Mouse (Mus musculus) midbrain, embryonic 15.5 days (tissue): ENCODE data around the gene Nacc1. TPM values are rescaled to one million over a fixed set of nuclear protein-coding genes. Genes with fewer than 3 reads are reported as not detected.

ENCODE experiments used
- ATAC-seq: fragments of 200-750 bp; cut with Nextera tagmentation; replicated peaks from 2 replicates; pipeline ENCODE4 v1.8.0; 2017; ENCODE audit warnings: moderate TSS enrichment
- H3K27ac ChIP-seq: fragments of 300-500 bp; sonication (generic); 2 replicates; pipeline ENCODE4 v1.5.1; 2015; ENCODE audit warnings: mild to moderate bottlenecking, inconsistent platforms
- H3K27me3 ChIP-seq: fragments of 300-500 bp; sonication (generic); replicated peaks from 2 replicates; pipeline ENCODE4 v1.6.1; 2015; ENCODE audit warnings: inconsistent platforms
- H3K36me3 ChIP-seq: fragments of 300-500 bp; sonication (generic); replicated peaks from 2 replicates; pipeline ENCODE4 v1.6.1; 2015; ENCODE audit warnings: inconsistent platforms
- H3K4me1 ChIP-seq: fragments of 300-500 bp; sonication (generic); 2 replicates; pipeline ENCODE4 v1.6.1; 2015; ENCODE audit warnings: inconsistent platforms
- H3K4me2 ChIP-seq: fragments of 300-500 bp; sonication (generic); 2 replicates; pipeline ENCODE4 v1.6.1; 2015; ENCODE audit warnings: inconsistent platforms, mild to moderate bottlenecking, moderate library complexity
- H3K4me3 ChIP-seq: fragments of 300-500 bp; sonication (generic); 2 replicates; pipeline ENCODE4 v1.5.1; 2015; ENCODE audit warnings: mild to moderate bottlenecking, inconsistent platforms
- H3K9ac ChIP-seq: fragments of 300-500 bp; sonication (generic); 2 replicates; pipeline ENCODE4 v1.6.1; 2015; ENCODE audit warnings: mild to moderate bottlenecking, inconsistent platforms
- H3K9me3 ChIP-seq: fragments of 300-500 bp; sonication (generic); 2 replicates; pipeline ENCODE4 v1.6.1; 2016; ENCODE audit warnings: inconsistent platforms
- WGBS: fragments of 180-500 bp; shearing (Covaris S2); methylation state at CpG from one replicate; pipeline ENCODE4 v1.1.7; 2015; ENCODE audit warnings: mixed read lengths; 5-methylcytosine and 5-hydroxymethylcytosine counted together
- polyA plus RNA-seq: library from polyadenylated mRNA; unstranded; fragments of >200 nt; fragmentation: Nextera tagmentation; extraction: Ambion mirVana; gene quantifications from 2 replicates; pipeline ENCODE4 v1.2.1, GENCODE M21; 2015

Nacc1 gene
- polyA plus RNA-seq, 1 experiment from 2014 or later = 16.3 TPM

DNA sequence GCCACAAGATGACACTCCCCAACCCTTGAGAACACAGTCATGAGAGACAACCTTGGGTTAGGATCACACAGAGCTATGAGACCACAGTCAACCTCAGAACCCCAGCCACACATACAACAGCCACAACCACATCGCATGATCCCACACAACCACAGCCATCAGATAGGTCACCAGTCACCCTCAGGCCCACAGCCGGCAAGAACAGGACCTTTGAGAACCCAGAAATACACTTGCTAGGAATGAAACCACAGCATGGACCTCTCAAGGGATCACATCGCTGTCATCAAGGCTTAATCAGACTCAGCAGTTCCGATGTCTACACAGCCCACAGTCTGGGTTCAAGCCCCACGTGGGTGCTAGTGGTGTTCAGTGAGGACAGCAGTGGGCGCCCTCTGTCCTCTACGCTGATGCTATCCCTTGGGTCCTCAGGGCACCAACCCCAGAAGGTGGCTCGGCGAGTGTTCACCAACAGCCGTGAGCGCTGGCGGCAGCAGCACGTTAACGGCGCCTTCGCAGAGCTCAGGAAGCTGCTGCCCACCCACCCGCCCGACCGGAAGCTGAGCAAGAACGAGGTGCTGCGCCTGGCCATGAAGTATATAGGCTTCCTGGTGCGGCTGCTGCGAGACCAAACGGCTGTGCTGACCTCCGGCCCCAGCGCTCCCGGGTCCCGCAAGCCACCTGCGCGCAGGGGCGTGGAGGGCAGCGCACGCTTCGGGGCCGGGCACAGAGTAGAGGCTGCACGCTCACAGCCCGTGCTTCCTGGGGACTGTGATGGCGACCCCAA lies 16.0 kb upstream of the Nacc1 start:
- peaks cover 63% of the 10 kb centered on the region for H3K27me3 ChIP-seq
- H3K4me2 ChIP-seq = peak overlapping the region; percentile 30
- H3K4me1 ChIP-seq = peaks cover 41% of the 10 kb centered on the region
- ATAC-seq = no peak
- H3K36me3 ChIP-seq = peaks cover 3% of the 10 kb centered on the region; the same call in 1 of the 2 replicates
- H3K9ac ChIP-seq = no peak overlapping the region
- H3K27ac ChIP-seq = no peak overlapping the region
- no peaks in the 10 kb centered on the region for H3K9me3 ChIP-seq
- peak overlapping the region; percentile 9; the same call in 1 of the 2 replicates for H3K4me3 ChIP-seq
- 13% methylated on average over 38 of the region's 38 CpGs for WGBS

DNA sequence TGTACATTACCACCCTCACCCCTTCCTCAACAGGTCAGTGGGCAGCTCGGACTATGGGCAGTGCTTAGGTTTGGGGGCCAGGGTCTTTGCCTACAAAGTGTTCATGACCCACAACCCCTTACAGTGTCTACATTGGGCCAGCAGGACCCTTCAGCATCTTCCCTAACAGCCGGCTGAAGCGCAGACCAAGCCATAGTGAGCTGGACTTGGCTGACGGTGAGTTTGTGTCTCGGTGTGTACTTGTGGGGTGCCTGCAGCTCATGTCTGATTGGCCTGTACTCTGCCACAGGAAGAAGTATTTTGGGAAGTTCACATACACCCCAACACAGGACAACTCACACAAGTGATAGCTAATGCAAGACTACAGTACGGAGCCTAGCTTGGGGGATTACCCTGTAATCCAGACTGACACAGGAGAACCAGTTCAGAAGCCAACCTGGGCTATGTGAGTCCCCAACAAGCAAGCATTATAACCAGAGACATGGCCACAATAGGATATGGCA lies 15.4 kb upstream of the Nacc1 start:
- no peak overlapping the region for H3K27ac ChIP-seq
- no peaks in the 10 kb centered on the region for H3K9me3 ChIP-seq
- no peak overlapping the region for H3K4me2 ChIP-seq
- WGBS = 85% methylated on average over 6 of the region's 6 CpGs
- H3K4me3 ChIP-seq = no peak overlapping the region
- H3K27me3 ChIP-seq = peaks cover 60% of the 10 kb centered on the region
- H3K9ac ChIP-seq = no peak overlapping the region
- ATAC-seq = no peak
- peaks cover 37% of the 10 kb centered on the region for H3K4me1 ChIP-seq
- H3K36me3 ChIP-seq = peaks cover 6% of the 10 kb centered on the region; the same call in 1 of the 2 replicates

GRCm38 (mm10) chr8:84702561-84702960 lies 14.9 kb upstream of the Nacc1 start:
- H3K4me1 ChIP-seq = peaks cover 32% of the 10 kb centered on the region
- peaks cover 10% of the 10 kb centered on the region; the same call in 1 of the 2 replicates for H3K36me3 ChIP-seq
- 80% methylated on average over 9 of the region's 9 CpGs for whole genome bisulfite sequencing
- H3K27me3 ChIP-seq = peaks cover 56% of the 10 kb centered on the region
- H3K4me3 ChIP-seq = no peak overlapping the region
- H3K9ac ChIP-seq = no peak overlapping the region
- no peak overlapping the region for H3K27ac ChIP-seq
- H3K4me2 ChIP-seq = no peak overlapping the region
- no peaks in the 10 kb centered on the region for H3K9me3 ChIP-seq
- ATAC-seq = no peak

DNA sequence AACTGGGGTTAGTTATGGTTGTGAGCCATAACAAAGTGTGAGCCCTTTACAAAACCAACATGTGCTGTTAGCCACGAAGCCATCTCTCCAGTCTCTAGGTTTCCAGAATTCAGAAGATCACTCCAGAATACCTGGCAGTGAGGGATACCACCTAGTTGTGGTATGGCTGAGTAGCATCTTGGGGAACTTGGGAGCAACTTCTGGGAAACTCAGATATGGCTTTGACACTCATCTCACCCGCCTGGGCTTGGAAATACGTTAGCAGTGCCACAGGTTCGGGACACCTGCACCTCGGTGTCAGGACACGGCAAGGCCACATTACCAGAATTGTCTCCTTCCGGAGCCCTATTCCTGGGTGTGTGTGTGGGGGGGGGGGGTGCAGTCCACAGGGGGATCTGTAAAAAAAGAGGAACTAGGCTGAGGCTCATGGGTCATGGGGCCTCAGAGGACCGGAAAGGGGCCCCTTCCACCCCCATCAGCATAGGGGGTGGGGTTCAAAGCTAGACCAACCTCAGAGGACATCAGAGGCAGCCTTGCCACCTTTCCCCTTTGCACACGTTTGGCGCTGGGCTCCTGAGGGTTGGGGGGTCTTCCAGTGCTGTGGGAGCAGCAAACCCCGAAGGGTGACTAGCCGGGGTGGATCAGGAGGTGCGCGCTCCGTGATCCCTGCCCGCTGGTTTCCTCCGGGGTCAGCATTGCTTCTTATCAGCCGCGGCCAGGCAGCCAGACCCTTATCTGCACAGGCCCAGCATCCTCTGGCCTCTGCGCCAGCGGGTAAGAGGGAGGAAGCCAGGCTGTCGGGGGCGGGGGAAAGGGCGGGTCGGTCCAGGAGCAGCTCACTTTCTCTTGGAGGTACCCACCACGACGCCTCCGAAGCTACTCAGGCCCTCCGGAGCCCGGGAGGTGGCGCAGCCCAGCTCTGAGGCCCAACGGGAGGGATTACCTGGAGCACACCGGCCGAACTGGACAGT lies 13.6 kb upstream of the Nacc1 start, which contains the start of gene Lyl1:
Lyl1 (plus strand) TSS at position 517 of the 971 bp plus-strand sequence.
- peaks cover 45% of the 10 kb centered on the region for H3K27me3 ChIP-seq
- H3K4me1 ChIP-seq = peaks cover 22% of the 10 kb centered on the region
- H3K9ac ChIP-seq = no peak within 1 kb of the TSS
- H3K4me3 ChIP-seq = no peak within 1 kb of the TSS
- peak within 1 kb of the TSS; percentile 9; the same call in 1 of the 2 replicates for H3K4me2 ChIP-seq
- no peaks in the 10 kb centered on the region for H3K9me3 ChIP-seq
- ATAC-seq = no peak
- peaks cover 15% of the 10 kb centered on the region; the same call in 1 of the 2 replicates for H3K36me3 ChIP-seq
- WGBS = 15% methylated on average over 32 of the region's 34 CpGs
- 0 out of 2 replicates have a peak within 1 kb of the TSS, but pooled peaks have one; percentile 13 for H3K27ac ChIP-seq

DNA sequence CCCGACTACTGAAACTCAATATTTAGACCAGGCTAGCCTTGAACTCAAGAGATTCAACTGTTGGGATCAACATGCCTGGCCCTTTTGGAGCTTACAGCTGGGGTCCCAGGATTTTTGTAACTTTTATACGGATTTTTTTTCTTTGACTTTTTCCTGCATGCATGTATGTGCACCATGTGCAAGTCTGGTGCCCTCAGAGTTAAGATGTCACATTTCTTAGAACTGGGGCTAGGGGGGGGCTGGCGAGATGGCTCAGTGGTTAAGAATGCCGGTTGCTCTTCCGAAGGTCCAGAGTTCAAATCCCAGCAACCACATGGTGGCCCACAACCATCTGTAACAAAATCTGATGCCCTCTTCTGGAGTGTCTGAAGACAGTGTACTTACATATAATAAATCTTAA lies 12.9 kb upstream of the Nacc1 start:
- no peak for ATAC-seq
- Histone ChIP-seq H3K9me3 (no peaks in the 10 kb centered on the region), H3K4me1 (peaks cover 19% of the 10 kb centered on the region), H3K27me3 (peaks cover 43% of the 10 kb centered on the region), H3K27ac (0 out of 2 replicates have a peak overlapping the region, but pooled peaks have one; percentile 13), H3K36me3 (peaks cover 18% of the 10 kb centered on the region; the same call in 1 of the 2 replicates), H3K4me3 (no peak overlapping the region), H3K9ac (no peak overlapping the region), H3K4me2 (no peak overlapping the region)
- 88% methylated on average over 5 of the region's 5 CpGs for WGBS

- H3K27me3 ChIP-seq = peaks cover 37% of the 10 kb centered on the region
- no peak overlapping the region for H3K4me3 ChIP-seq
- ATAC-seq = peak; percentile 31; the same call in 1 of the 2 replicates
- no peak overlapping the region for H3K9ac ChIP-seq
- WGBS = 50% methylated on average over 7 of the region's 7 CpGs
- H3K4me2 ChIP-seq = no peak overlapping the region
- H3K36me3 ChIP-seq = peaks cover 24% of the 10 kb centered on the region; the same call in 1 of the 2 replicates
- H3K27ac ChIP-seq = 0 out of 2 replicates have a peak overlapping the region, but pooled peaks have one; percentile 13
- peaks cover 13% of the 10 kb centered on the region; the same call in 1 of the 2 replicates for H3K4me1 ChIP-seq
- H3K9me3 ChIP-seq = no peaks in the 10 kb centered on the region
These were observed 12.2 kb upstream of the Nacc1 start for GRCm38 (mm10) chr8:84699861-84700322.

DNA sequence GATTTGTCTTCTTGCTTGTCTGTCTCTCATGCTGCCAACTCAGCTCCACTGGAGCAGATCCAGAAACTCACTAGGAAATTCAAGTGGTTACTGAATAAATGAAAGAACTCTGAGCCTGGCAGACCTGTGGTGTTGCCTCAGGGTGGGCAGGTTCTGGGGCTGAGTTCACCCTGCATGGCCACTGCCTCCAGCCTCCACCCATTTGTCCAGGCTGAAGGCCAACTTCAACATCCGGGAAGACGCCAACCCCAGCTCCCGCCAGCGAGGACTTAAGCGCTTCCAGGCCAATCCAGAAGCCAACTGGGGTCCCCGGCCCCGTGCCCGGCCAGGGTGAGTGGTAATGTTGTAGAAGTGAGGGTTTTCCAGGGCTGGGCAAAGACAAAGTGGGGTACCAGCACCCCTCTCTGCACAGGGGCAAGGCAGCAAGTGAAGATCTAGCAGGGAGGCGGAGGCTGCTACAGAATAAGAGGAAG lies 11.3 kb upstream of the Nacc1 start:
- Histone ChIP-seq H3K9me3 (no peaks in the 10 kb centered on the region), H3K27ac (peak overlapping the region; percentile 17; the same call in 1 of the 2 replicates), H3K36me3 (peaks cover 24% of the 10 kb centered on the region; the same call in 1 of the 2 replicates), H3K27me3 (peaks cover 30% of the 10 kb centered on the region), H3K4me3 (no peak overlapping the region), H3K9ac (no peak overlapping the region), H3K4me1 (peaks cover 5% of the 10 kb centered on the region; the same call in 1 of the 2 replicates), H3K4me2 (no peak overlapping the region)
- ATAC-seq = no peak
- WGBS = 87% methylated on average over 9 of the region's 9 CpGs

- Histone ChIP-seq H3K27ac (no peak overlapping the region), H3K4me3 (no peak overlapping the region), H3K27me3 (peaks cover 24% of the 10 kb centered on the region), H3K9ac (no peak overlapping the region), H3K4me2 (no peak overlapping the region), H3K36me3 (peaks cover 26% of the 10 kb centered on the region; the same call in 1 of the 2 replicates), H3K9me3 (no peaks in the 10 kb centered on the region), H3K4me1 (peaks cover 5% of the 10 kb centered on the region; the same call in 1 of the 2 replicates)
- no peak for ATAC-seq
- WGBS = 94% methylated on average over 5 of the region's 5 CpGs
These were observed 10.6 kb upstream of the Nacc1 start for GRCm38 (mm10) chr8:84698288-84698687.

GRCm38 (mm10) chr8:84697166-84698130 lies 9.8 kb upstream of the Nacc1 start:
- Histone ChIP-seq H3K36me3 (peaks cover 27% of the 10 kb centered on the region; the same call in 1 of the 2 replicates), H3K9me3 (no peaks in the 10 kb centered on the region), H3K4me1 (peaks cover 5% of the 10 kb centered on the region; the same call in 1 of the 2 replicates), H3K9ac (no peak overlapping the region), H3K27ac (no peak overlapping the region), H3K4me2 (no peak overlapping the region), H3K4me3 (no peak overlapping the region), H3K27me3 (peaks cover 16% of the 10 kb centered on the region)
- ATAC-seq = no peak
- 87% methylated on average over 14 of the region's 14 CpGs for WGBS

DNA sequence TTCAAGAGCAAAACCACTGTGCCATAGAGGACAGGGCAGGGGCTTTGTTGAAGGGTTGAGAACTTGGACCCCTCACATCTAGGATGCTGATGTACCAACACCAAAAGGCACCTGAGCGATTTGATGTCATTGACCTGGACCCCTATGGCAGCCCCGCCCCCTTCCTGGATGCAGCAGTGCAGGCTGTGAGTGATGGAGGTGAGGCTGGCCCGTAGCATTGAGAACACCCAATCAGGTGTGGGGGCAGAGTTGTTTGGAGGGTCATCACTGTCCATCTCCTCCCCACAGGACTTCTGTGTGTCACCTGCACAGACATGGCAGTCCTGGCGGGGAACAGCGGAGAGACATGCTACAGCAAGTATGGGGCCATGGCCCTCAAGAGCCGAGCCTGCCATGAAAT lies 7.5 kb upstream of the Nacc1 start:
- Histone ChIP-seq H3K9ac (no peak overlapping the region), H3K27ac (no peak overlapping the region), H3K4me3 (no peak overlapping the region), H3K4me1 (peaks cover 3% of the 10 kb centered on the region), H3K36me3 (peaks cover 27% of the 10 kb centered on the region; the same call in 1 of the 2 replicates), H3K27me3 (no peaks in the 10 kb centered on the region), H3K9me3 (no peaks in the 10 kb centered on the region), H3K4me2 (no peak overlapping the region)
- WGBS = 90% methylated on average over 6 of the region's 6 CpGs
- ATAC-seq = no peak
